Mouse (Mus musculus) intestine, embryonic 14.5 days (tissue): ENCODE data around the gene Pkdrej. TPM values are rescaled to one million over a fixed set of nuclear protein-coding genes. Genes with fewer than 3 reads are reported as not detected.

ENCODE experiments used
- ATAC-seq: fragments of 200-750 bp; cut with Nextera tagmentation; replicated peaks from 2 replicates; pipeline ENCODE4 v1.8.0; 2017; ENCODE audit warnings: low read depth, moderate number of reproducible peaks, moderate TSS enrichment, moderate library complexity; ENCODE audit not compliant: low FRiP score, low TSS enrichment
- DNase-seq: peaks from one replicate; pipeline ENCODE4 v3.0.0-alpha.2; 2018; ENCODE audit warnings: low spot score
- H3K27ac ChIP-seq: fragments of 300-500 bp; sonication (generic); 2 replicates; pipeline ENCODE4 v1.5.1; 2014; ENCODE audit warnings: low read depth, mild to moderate bottlenecking, control low read depth
- H3K27me3 ChIP-seq: fragments of 300-500 bp; sonication (generic); replicated peaks from 2 replicates; pipeline ENCODE4 v1.6.1; 2014; ENCODE audit warnings: low read length, control low read depth; ENCODE audit not compliant: control insufficient read depth, insufficient read depth
- H3K36me3 ChIP-seq: fragments of 300-500 bp; sonication (generic); 2 replicates; pipeline ENCODE4 v1.6.1; 2014; ENCODE audit warnings: low read length, control low read depth; ENCODE audit not compliant: control insufficient read depth, insufficient read depth
- H3K4me1 ChIP-seq: fragments of 300-500 bp; sonication (generic); replicated peaks from 2 replicates; pipeline ENCODE4 v1.6.1; 2014; ENCODE audit warnings: low read length, control low read depth, mixed read lengths; ENCODE audit not compliant: control insufficient read depth, insufficient read depth
- H3K4me2 ChIP-seq: fragments of 300-500 bp; sonication (generic); 2 replicates; pipeline ENCODE4 v1.6.1; 2014; ENCODE audit warnings: low read length
- H3K4me3 ChIP-seq: fragments of 300-500 bp; sonication (generic); 2 replicates; pipeline ENCODE4 v1.5.1; 2014; ENCODE audit warnings: low read depth, low read length, control low read depth, mixed read lengths
- H3K9ac ChIP-seq: fragments of 300-500 bp; sonication (generic); 2 replicates; pipeline ENCODE4 v1.6.1; 2014; ENCODE audit warnings: mild to moderate bottlenecking, low read length
- H3K9me3 ChIP-seq: fragments of 300-500 bp; sonication (generic); 2 replicates; pipeline ENCODE4 v1.6.1; 2016; ENCODE audit warnings: low read length, control low read depth; ENCODE audit not compliant: control insufficient read depth
- WGBS: fragments of 180-500 bp; shearing (Covaris S2); extraction: QIAGEN DNeasy Blood & Tissue Kit; methylation state at CpG from one replicate; pipeline ENCODE4 v1.1.7; 2014; 5-methylcytosine and 5-hydroxymethylcytosine counted together
- polyA plus RNA-seq: library from polyadenylated mRNA; unstranded; fragments of >200 nt; fragmentation: Nextera tagmentation; extraction: Ambion mirVana; gene quantifications from 2 replicates; pipeline ENCODE4 v1.2.1, GENCODE M21; 2014

Gene Pkdrej
- polyA plus RNA-seq, 1 experiment from 2014 or later = 0.37 TPM

DNA sequence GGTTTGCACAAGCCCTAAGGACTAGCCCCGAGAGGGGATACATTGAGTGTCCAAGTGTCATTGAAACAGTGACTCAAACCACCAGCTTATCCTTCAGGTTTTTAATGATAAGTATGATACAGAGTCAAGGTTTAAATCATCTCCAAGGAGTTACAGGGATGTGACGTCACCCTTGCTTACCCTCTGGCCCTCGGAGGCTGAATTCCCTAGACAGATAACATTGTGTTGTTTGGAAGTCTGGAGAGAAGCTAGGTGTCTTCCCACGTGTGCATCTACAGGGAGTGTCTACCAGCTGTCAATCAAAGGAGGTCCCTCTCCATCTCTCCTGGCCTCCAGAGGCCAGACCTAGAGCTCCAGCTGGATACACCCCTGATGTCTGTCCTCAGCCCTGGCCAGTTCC lies 14.6 kb downstream of the Pkdrej start:
- WGBS = 71% methylated on average over 4 of the region's 4 CpGs
- no peak overlapping the region for H3K4me3 ChIP-seq
- DNase-seq (no peak), ATAC-seq (no peak)
- no peak overlapping the region for H3K4me2 ChIP-seq
- no peak overlapping the region for H3K27ac ChIP-seq
- no peak overlapping the region for H3K9ac ChIP-seq
- no peaks in the 10 kb centered on the region for H3K36me3 ChIP-seq
- no peaks in the 10 kb centered on the region for H3K27me3 ChIP-seq
- H3K9me3 ChIP-seq = no peaks in the 10 kb centered on the region
- peaks cover 8% of the 10 kb centered on the region for H3K4me1 ChIP-seq

DNA sequence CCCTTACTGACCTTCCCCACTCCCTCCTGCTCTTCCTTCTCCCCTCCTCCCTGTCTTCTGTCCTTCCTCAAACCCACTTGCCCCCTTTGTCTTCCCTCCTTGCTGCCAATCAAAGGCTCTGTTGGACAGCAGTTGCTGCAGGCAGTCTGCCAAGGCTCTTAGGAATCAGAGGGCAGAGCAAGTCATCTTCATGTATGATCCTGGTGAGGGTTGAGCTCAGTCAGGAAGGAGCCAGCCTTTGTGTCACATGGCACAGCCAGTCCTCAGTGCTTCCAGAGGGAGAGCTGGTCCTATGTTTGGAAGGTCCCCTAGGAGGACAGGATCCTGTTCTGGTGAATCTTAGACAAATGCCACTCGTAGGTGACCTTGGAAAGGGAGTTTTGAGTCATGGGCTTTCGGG lies 18.6 kb downstream of the Pkdrej start:
- ATAC-seq (no peak), DNase-seq (no peak)
- no peaks in the 10 kb centered on the region for H3K36me3 ChIP-seq
- H3K27ac ChIP-seq = no peak overlapping the region
- 81% methylated on average over 2 of the region's 2 CpGs for WGBS
- no peaks in the 10 kb centered on the region for H3K9me3 ChIP-seq
- no peak overlapping the region for H3K4me3 ChIP-seq
- H3K27me3 ChIP-seq = no peaks in the 10 kb centered on the region
- no peak overlapping the region for H3K4me2 ChIP-seq
- no peak overlapping the region for H3K9ac ChIP-seq
- no peaks in the 10 kb centered on the region for H3K4me1 ChIP-seq

DNA sequence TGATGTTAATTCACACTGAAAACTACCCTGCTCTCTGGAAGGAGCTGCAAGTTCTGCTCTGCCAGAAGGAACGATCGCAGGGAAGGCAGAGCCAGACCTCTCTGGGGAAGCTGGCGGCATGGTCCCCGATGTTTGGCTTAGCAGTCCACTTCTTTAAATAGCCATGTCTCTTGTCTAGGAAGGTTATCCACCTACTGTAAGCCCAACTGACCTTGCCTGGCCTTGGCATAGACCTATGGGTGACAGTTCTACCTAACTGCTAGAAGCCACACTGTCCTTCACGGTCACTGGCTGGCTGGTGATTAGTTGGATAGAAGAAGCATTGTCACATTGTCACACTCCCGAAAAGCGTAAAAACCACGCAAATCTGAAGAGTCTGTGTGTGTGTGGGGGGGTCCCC lies 22.9 kb downstream of the Pkdrej start:
- no peak for ATAC-seq
- H3K4me2 ChIP-seq = no peak overlapping the region
- H3K9ac ChIP-seq = no peak overlapping the region
- H3K27ac ChIP-seq = no peak overlapping the region
- no peaks in the 10 kb centered on the region for H3K27me3 ChIP-seq
- WGBS = 89% methylated on average over 8 of the region's 8 CpGs
- no peaks in the 10 kb centered on the region for H3K36me3 ChIP-seq
- H3K4me3 ChIP-seq = no peak overlapping the region
- H3K4me1 ChIP-seq = no peaks in the 10 kb centered on the region
- DNase-seq = no peak
- H3K9me3 ChIP-seq = no peaks in the 10 kb centered on the region

DNA sequence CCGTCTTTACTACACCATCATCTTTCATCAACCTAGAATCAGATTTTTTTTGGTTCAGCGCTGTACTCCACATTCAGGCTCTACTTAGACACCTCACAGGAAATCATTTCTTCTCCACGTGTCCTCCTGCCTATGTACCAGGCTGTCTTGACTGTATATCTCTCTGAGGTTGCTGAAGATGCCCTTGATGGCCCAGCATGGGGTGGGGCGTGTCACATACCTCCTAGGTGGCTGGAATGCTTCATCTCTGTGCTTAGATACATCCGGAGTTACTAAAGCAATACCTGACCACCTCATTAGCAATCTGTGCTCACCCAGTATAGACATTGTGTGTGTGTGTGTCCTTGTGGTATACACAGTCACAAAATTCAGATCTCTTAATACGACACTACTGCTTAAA lies 26.0 kb downstream of the Pkdrej start:
- Histone ChIP-seq H3K9ac (no peak overlapping the region), H3K27ac (no peak overlapping the region), H3K9me3 (no peaks in the 10 kb centered on the region), H3K4me2 (no peak overlapping the region), H3K4me1 (no peaks in the 10 kb centered on the region), H3K27me3 (no peaks in the 10 kb centered on the region), H3K4me3 (no peak overlapping the region), H3K36me3 (no peaks in the 10 kb centered on the region)
- 64% methylated on average over 6 of the region's 6 CpGs for WGBS
- no peak for DNase-seq
- ATAC-seq = no peak

DNA sequence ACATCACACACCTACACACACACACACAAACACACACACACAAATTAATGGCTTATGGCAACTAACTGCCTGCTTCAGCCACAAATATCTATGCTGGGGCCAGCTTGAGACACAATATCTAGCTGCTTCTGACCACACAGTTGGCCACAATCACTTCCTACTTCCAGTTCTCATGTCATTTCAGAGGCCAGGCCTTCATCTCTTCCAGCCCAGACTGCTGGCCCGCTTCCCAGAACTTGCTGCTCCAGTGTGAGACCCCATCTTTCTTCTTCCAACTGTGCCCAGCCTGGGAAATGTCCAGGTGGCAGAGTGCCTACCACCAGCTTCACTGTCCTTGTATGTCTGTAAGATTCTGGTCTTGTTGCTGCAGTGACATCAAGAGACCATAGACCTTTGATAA lies 28.7 kb downstream of the Pkdrej start:
- no peaks in the 10 kb centered on the region for H3K9me3 ChIP-seq
- H3K27ac ChIP-seq = no peak overlapping the region
- H3K36me3 ChIP-seq = no peaks in the 10 kb centered on the region
- H3K4me3 ChIP-seq = no peak overlapping the region
- no peaks in the 10 kb centered on the region for H3K4me1 ChIP-seq
- 79% methylated on average over 1 of the region's 1 CpGs for WGBS
- DNase-seq = no peak
- no peak overlapping the region for H3K9ac ChIP-seq
- no peak for ATAC-seq
- H3K27me3 ChIP-seq = no peaks in the 10 kb centered on the region
- no peak overlapping the region for H3K4me2 ChIP-seq

DNA sequence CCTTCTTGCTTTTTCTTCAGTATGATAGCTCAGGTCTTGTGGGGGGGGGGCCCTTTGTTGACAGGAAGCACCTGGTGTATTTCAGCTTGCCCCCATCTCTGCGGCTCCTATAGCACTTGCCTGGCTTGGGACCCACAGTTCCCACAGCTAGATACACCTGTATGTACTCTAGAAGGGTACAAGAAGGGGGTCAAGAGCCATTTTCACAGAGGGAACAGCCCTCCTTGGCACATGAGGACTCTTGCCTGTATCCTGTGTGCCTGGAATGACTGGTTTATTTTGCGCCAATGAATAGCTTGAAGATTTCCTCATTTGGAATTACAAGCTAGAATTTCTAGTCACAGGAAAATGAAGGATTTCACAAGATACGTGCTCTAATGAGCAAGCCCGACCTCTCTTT lies 30.1 kb downstream of the Pkdrej start:
- no peak overlapping the region for H3K27ac ChIP-seq
- H3K4me2 ChIP-seq = no peak overlapping the region
- no peaks in the 10 kb centered on the region for H3K36me3 ChIP-seq
- WGBS = 82% methylated on average over 4 of the region's 4 CpGs
- no peaks in the 10 kb centered on the region for H3K27me3 ChIP-seq
- H3K9ac ChIP-seq = no peak overlapping the region
- no peaks in the 10 kb centered on the region for H3K4me1 ChIP-seq
- no peak for ATAC-seq
- H3K4me3 ChIP-seq = no peak overlapping the region
- H3K9me3 ChIP-seq = no peaks in the 10 kb centered on the region
- DNase-seq = no peak

DNA sequence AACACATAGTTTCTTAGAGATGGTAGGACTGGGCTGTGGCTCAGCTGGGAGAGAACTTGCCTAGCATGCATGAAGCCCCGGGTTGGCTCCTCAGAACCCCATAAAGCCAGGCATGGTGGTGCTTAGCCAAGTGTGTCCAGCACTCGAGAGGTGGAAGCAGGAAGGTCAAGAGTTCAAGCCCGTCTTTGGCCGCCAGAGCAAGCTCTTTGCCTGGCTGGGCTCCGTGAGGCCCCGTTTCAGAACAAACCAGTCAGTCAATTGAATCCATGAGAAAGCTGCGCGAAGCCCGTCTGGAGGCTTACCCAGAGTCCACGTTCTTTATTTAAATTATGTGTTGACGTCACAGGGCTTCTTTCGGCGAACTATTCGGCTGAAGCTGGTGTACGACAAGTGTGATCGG lies 32.9 kb downstream of the Pkdrej start:
- H3K4me2 ChIP-seq = no peak overlapping the region

DNA sequence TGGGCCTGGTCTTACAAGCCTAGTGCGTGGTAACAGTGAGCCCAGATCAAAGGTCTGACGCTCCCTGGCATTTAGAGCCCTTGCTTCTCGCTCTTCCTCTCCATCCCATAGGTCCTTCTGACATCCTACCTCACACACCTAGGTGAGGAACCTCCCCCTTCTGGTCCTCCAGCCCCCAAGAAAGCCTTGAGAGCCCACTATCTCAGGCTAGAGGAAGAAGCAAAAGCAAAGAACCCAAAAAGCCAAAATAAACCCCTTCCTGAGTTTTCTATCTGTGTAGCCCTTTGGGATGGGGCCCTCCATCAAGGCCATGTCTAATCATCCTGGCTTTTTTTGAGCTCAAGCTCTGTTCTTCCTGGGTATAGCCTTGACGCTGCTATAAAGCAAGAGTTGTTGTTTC lies 33.5 kb downstream of the Pkdrej start:
- H3K4me3 ChIP-seq = no peak overlapping the region
- no peak overlapping the region for H3K4me2 ChIP-seq
- no peaks in the 10 kb centered on the region for H3K36me3 ChIP-seq
- no peak overlapping the region for H3K27ac ChIP-seq
- ATAC-seq (no peak), DNase-seq (no peak)
- H3K4me1 ChIP-seq = no peaks in the 10 kb centered on the region
- 86% methylated on average over 4 of the region's 4 CpGs for WGBS
- H3K9me3 ChIP-seq = no peaks in the 10 kb centered on the region
- no peak overlapping the region for H3K9ac ChIP-seq
- no peaks in the 10 kb centered on the region for H3K27me3 ChIP-seq

More for the DNA sequence above, 32.9 kb downstream of the Pkdrej start:
- no peaks in the 10 kb centered on the region for H3K4me1 ChIP-seq
- DNase-seq (no peak), ATAC-seq (no peak)
- no peak overlapping the region for H3K27ac ChIP-seq
- no peak overlapping the region for H3K4me3 ChIP-seq
- H3K9ac ChIP-seq = no peak overlapping the region
- H3K36me3 ChIP-seq = no peaks in the 10 kb centered on the region
- H3K9me3 ChIP-seq = no peaks in the 10 kb centered on the region
- no peaks in the 10 kb centered on the region for H3K27me3 ChIP-seq
- 72% methylated on average over 16 of the region's 16 CpGs for WGBS

DNA sequence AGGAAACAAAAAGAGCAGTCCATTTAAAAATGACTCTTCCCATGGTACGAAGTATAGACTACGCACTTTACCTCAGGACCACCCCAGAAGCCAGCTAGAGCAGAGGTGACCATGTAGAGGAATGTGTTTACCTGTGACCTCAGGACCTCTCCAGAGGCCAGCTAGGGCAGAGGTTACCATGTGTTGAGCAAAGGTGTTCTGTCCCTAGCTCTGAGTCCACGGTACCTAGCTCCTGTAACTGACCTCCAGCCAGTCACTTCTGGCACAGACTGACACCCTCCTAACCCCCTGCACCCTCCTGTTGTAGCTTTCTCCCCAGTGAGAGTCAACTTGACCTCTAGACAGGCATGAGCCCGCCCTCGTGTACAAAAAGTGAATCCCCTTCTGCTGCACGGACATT lies 34.1 kb downstream of the Pkdrej start:
- no peak overlapping the region for H3K27ac ChIP-seq
- no peak overlapping the region for H3K4me2 ChIP-seq
- H3K27me3 ChIP-seq = no peaks in the 10 kb centered on the region
- no peaks in the 10 kb centered on the region for H3K36me3 ChIP-seq
- no peak overlapping the region for H3K4me3 ChIP-seq
- 82% methylated on average over 6 of the region's 6 CpGs for WGBS
- no peak for ATAC-seq
- no peaks in the 10 kb centered on the region for H3K4me1 ChIP-seq
- no peak overlapping the region for H3K9ac ChIP-seq
- no peak for DNase-seq
- no peaks in the 10 kb centered on the region for H3K9me3 ChIP-seq
